Mouse (Mus musculus): ENCODE measurements around the gene Pvalb. TPM values are rescaled to one million over a fixed set of nuclear protein-coding genes. Genes with fewer than 3 reads are reported as not detected.
A peak's percentile ranks its signal among the peaks of the same experiment; 100 is the strongest.

Pvalb gene
- polyA plus RNA-seq, 1 experiment = not detected

DNA sequence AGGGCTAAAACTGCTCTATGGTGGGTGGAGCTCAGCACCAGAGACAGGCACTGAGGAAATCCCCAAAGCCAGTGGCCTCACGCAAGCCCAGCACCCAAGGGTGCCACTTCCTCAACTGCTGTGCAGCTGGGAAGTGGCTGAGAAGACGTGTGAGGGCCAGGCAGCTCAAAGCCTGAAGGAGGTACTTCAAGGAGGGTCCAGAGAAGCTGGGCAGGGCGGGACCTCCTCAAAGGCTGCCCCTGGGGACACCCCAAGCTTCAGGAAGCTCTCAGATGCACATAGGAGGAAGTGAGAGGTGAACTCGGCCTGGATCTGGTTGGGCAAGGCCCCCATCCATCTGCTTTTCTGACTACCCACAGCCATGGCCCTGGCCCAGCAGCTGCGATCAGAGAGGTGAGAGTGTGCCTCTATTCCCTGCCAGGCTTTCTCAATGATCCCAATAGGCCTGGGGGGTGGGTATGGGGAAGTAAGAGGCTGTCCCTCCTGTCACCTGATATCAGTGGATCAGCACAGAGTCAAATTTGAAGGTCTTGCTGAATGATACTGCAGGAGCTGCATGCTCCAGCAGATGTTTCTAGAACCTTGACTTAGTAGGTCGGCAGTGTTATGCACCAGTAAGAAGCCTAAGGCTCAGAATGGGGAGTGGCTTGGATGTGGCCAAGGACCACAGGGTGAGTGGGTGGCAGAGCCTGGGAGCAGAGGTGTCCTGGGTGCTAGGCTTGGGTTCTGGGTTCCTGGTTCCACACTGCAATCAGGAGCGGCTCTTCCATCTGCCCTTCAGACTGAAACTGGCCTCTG lies 38.7 kb upstream of the Pvalb start, which contains the start of gene Ncf4:
TSS of gene Ncf4 (plus strand) at position 107 of the 798 bp plus-strand sequence.
- Histone ChIP-seq H3K9me3 (replicated peaks; ENCODE audit: control insufficient read depth, insufficient read depth, low read length, poor library complexity, severe bottlenecking) (no peaks in the 10 kb centered on the region), H3K4me3 (ENCODE audit: low read depth, low read length) (no peak within 1 kb of the TSS), H3K27ac (ENCODE audit: insufficient read depth, low read length) (no peak within 1 kb of the TSS), H3K36me3 (ENCODE audit: control insufficient read depth, insufficient read depth, low read length, poor library complexity, severe bottlenecking) (no peaks in the 10 kb centered on the region), H3K4me1 (ENCODE audit: control insufficient read depth, insufficient read depth, low read length) (no peaks in the 10 kb centered on the region), H3K9ac (ENCODE audit: low read depth, poor library complexity, severe bottlenecking) (no peak within 1 kb of the TSS), H3K27me3 (ENCODE audit: control insufficient read depth, insufficient read depth, low read length, poor library complexity, severe bottlenecking) (no peaks in the 10 kb centered on the region)
- TF ChIP-seq EP300 (IDR thresholded peaks at IDR 0.05; ENCODE audit: insufficient read depth, low read depth, low read length) = no peak
- no peak for TF ChIP-seq POLR2A (IDR thresholded peaks at IDR 0.05; ENCODE audit: insufficient read depth, low read length)
- TF ChIP-seq CTCF (IDR thresholded peaks at IDR 0.05; ENCODE audit: low read depth, low read length) = no peak

DNA sequence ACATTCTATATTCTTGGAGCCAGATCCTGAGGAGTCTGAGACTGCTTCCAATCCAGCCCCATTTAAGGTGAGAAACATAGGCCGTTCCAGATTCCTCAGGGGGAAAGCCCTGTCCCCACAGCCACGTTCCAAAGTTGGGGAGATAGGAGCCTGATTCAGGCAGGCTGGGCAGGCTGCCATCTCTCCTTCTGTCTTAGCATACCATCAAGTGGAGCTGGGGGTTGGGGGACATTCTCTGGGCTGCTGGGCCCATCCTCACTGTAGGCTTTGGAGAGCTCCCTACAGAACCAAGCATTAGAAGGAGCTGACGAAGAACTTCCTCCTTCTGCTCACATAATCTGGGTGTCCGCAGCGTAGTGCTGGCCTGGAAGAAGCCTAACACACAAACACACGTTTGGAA lies 37.6 kb upstream of the Pvalb start:
- no peaks in the 10 kb centered on the region for H3K27me3 ChIP-seq (ENCODE audit: control insufficient read depth, insufficient read depth, low read length, poor library complexity, severe bottlenecking)
- H3K36me3 ChIP-seq (ENCODE audit: control insufficient read depth, insufficient read depth, low read length, poor library complexity, severe bottlenecking) = no peaks in the 10 kb centered on the region
- H3K4me1 ChIP-seq (ENCODE audit: control insufficient read depth, insufficient read depth, low read length) = no peaks in the 10 kb centered on the region
- no peaks in the 10 kb centered on the region for H3K9me3 ChIP-seq (replicated peaks; ENCODE audit: control insufficient read depth, insufficient read depth, low read length, poor library complexity, severe bottlenecking)
- H3K4me3 ChIP-seq (ENCODE audit: low read depth, low read length) = no peak overlapping the region
- TF ChIP-seq POLR2A (IDR thresholded peaks at IDR 0.05; ENCODE audit: insufficient read depth, low read length) (no peak), CTCF (IDR thresholded peaks at IDR 0.05; ENCODE audit: low read depth, low read length) (no peak), EP300 (IDR thresholded peaks at IDR 0.05; ENCODE audit: insufficient read depth, low read depth, low read length) (no peak)
- H3K27ac ChIP-seq (ENCODE audit: insufficient read depth, low read length) = no peak overlapping the region
- no peak overlapping the region for H3K9ac ChIP-seq (ENCODE audit: low read depth, poor library complexity, severe bottlenecking)

DNA sequence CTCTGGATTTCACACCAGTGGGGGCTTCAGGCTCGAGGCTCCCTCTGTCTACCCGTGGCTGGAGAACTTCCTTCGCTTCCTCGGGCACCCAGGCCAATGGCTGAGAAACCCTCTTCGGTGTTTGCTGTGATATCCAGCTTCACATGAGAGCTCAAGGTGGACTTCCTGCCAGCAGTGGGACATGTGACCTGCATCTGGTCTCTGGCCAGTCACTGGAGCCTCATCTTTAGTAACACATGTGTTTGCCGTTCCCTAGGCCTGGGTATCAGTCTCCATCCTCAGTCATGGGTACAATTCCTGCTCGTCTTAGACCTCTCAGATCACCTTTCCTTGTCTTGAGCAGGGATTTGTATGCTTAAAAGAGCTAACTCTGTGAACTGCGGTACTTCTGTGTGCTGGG lies 36.9 kb upstream of the Pvalb start:
- Histone ChIP-seq H3K27ac (ENCODE audit: insufficient read depth, low read length) (no peak overlapping the region), H3K4me1 (ENCODE audit: control insufficient read depth, insufficient read depth, low read length) (no peaks in the 10 kb centered on the region), H3K27me3 (ENCODE audit: control insufficient read depth, insufficient read depth, low read length, poor library complexity, severe bottlenecking) (no peaks in the 10 kb centered on the region), H3K36me3 (ENCODE audit: control insufficient read depth, insufficient read depth, low read length, poor library complexity, severe bottlenecking) (no peaks in the 10 kb centered on the region), H3K4me3 (ENCODE audit: low read depth, low read length) (no peak overlapping the region), H3K9me3 (replicated peaks; ENCODE audit: control insufficient read depth, insufficient read depth, low read length, poor library complexity, severe bottlenecking) (no peaks in the 10 kb centered on the region), H3K9ac (ENCODE audit: low read depth, poor library complexity, severe bottlenecking) (no peak overlapping the region)
- no peak for TF ChIP-seq POLR2A (IDR thresholded peaks at IDR 0.05; ENCODE audit: insufficient read depth, low read length)
- TF ChIP-seq EP300 (IDR thresholded peaks at IDR 0.05; ENCODE audit: insufficient read depth, low read depth, low read length) = no peak
- no peak for TF ChIP-seq CTCF (IDR thresholded peaks at IDR 0.05; ENCODE audit: low read depth, low read length)

DNA sequence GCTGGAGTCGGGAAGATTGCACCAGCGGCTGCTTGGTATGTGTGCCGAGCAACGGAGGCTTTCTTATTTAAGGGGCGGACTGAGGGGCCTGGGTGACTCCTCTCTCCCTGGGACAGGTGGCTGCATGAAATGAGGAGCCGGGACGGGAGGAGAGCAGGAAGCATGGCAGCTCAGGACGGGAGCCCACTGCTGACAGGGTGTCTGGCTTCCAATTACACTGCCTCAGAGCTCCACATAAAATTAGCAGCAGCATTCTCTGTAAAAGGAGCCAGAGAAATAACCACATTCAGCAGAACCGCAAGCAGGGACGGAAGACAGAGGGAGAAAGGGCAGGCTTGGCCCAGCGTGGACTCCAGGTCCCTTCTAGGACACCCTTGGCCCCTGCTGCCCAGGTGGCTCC lies 35.1 kb upstream of the Pvalb start:
- H3K4me1 ChIP-seq (ENCODE audit: control insufficient read depth, insufficient read depth, low read length) = no peaks in the 10 kb centered on the region
- H3K9ac ChIP-seq (ENCODE audit: low read depth, poor library complexity, severe bottlenecking) = no peak overlapping the region
- no peaks in the 10 kb centered on the region for H3K36me3 ChIP-seq (ENCODE audit: control insufficient read depth, insufficient read depth, low read length, poor library complexity, severe bottlenecking)
- no peak for TF ChIP-seq EP300 (IDR thresholded peaks at IDR 0.05; ENCODE audit: insufficient read depth, low read depth, low read length)
- TF ChIP-seq POLR2A (IDR thresholded peaks at IDR 0.05; ENCODE audit: insufficient read depth, low read length) = no peak
- TF ChIP-seq CTCF (IDR thresholded peaks at IDR 0.05; ENCODE audit: low read depth, low read length) = no peak
- no peak overlapping the region for H3K27ac ChIP-seq (ENCODE audit: insufficient read depth, low read length)
- H3K27me3 ChIP-seq (ENCODE audit: control insufficient read depth, insufficient read depth, low read length, poor library complexity, severe bottlenecking) = no peaks in the 10 kb centered on the region
- no peaks in the 10 kb centered on the region for H3K9me3 ChIP-seq (replicated peaks; ENCODE audit: control insufficient read depth, insufficient read depth, low read length, poor library complexity, severe bottlenecking)
- no peak overlapping the region for H3K4me3 ChIP-seq (ENCODE audit: low read depth, low read length)

DNA sequence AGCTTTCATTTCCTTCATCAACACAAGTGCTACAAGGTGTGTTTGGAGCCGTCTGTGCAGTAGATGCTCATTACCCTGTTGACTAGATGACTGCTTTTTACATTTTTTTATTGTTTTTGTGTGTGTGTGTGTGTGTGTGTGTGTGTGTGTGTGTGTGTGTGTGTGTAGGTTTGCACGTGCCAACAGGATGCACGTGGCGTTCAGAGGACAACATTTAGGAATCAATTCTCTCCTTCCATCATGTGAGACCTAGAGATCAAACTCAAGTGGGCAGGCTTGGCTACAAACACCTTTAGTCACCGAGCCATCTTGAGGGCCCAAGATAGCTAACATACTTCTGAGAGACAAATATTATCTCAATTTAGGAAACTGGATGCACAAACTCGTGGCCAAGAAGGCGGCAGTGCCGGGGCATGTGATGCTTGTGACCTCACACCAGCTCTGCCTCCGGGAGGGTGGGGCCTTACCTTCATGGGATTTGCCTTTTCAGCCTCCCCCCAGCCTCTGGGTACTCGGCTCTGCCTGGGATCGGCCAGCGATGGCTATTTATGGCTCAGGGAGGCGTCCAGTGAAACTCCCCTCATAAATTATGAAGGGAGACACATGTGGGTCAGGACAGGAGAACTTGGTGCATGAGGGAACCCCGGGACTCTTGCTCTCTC lies 33.9 kb upstream of the Pvalb start:
- Histone ChIP-seq H3K27ac (ENCODE audit: insufficient read depth, low read length) (no peak overlapping the region), H3K4me1 (ENCODE audit: control insufficient read depth, insufficient read depth, low read length) (no peaks in the 10 kb centered on the region), H3K9me3 (replicated peaks; ENCODE audit: control insufficient read depth, insufficient read depth, low read length, poor library complexity, severe bottlenecking) (no peaks in the 10 kb centered on the region), H3K27me3 (ENCODE audit: control insufficient read depth, insufficient read depth, low read length, poor library complexity, severe bottlenecking) (no peaks in the 10 kb centered on the region), H3K36me3 (ENCODE audit: control insufficient read depth, insufficient read depth, low read length, poor library complexity, severe bottlenecking) (no peaks in the 10 kb centered on the region), H3K4me3 (ENCODE audit: low read depth, low read length) (no peak overlapping the region), H3K9ac (ENCODE audit: low read depth, poor library complexity, severe bottlenecking) (no peak overlapping the region)
- TF ChIP-seq EP300 (IDR thresholded peaks at IDR 0.05; ENCODE audit: insufficient read depth, low read depth, low read length) = no peak
- TF ChIP-seq POLR2A (IDR thresholded peaks at IDR 0.05; ENCODE audit: insufficient read depth, low read length) = no peak
- TF ChIP-seq CTCF (IDR thresholded peaks at IDR 0.05; ENCODE audit: low read depth, low read length) = no peak

DNA sequence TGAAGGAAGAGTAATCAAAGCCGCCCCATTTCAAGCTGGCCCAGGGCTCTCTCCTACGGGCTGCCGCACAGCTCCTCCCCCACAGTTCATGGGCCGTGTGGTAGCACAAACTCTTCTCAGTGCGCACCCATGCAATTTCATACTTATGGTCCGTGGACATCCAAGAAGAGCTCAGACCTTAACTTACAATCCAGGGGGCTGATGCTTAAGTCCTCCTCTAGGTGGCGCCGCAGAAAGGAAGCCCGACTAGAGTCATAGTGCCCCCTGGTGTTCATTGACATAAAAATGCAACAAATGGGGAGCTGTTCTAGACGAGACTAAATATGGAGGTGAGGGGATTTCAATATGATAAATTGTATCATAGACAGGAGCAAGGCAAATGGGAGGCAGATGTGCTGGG lies 33.3 kb upstream of the Pvalb start:
- TF ChIP-seq EP300 (IDR thresholded peaks at IDR 0.05; ENCODE audit: insufficient read depth, low read depth, low read length) (no peak), CTCF (IDR thresholded peaks at IDR 0.05; ENCODE audit: low read depth, low read length) (peak; percentile 99)
- Histone ChIP-seq H3K9ac (ENCODE audit: low read depth, poor library complexity, severe bottlenecking) (no peak overlapping the region), H3K9me3 (replicated peaks; ENCODE audit: control insufficient read depth, insufficient read depth, low read length, poor library complexity, severe bottlenecking) (no peaks in the 10 kb centered on the region), H3K4me3 (ENCODE audit: low read depth, low read length) (no peak overlapping the region), H3K4me1 (ENCODE audit: control insufficient read depth, insufficient read depth, low read length) (no peaks in the 10 kb centered on the region), H3K36me3 (ENCODE audit: control insufficient read depth, insufficient read depth, low read length, poor library complexity, severe bottlenecking) (no peaks in the 10 kb centered on the region), H3K27me3 (ENCODE audit: control insufficient read depth, insufficient read depth, low read length, poor library complexity, severe bottlenecking) (no peaks in the 10 kb centered on the region), H3K27ac (ENCODE audit: insufficient read depth, low read length) (no peak overlapping the region)
